Mouse (Mus musculus): Measurements from ENCODE around the gene Hist1h1t. TPM values are rescaled to one million over a fixed set of nuclear protein-coding genes. Genes with fewer than 3 reads are reported as not detected.
A peak's percentile ranks its signal among the peaks of the same experiment; 100 is the strongest.

Gene Hist1h1t
- total and polyA plus RNA-seq, 3 experiments: 0.16 TPM; not detected in 2

DNA sequence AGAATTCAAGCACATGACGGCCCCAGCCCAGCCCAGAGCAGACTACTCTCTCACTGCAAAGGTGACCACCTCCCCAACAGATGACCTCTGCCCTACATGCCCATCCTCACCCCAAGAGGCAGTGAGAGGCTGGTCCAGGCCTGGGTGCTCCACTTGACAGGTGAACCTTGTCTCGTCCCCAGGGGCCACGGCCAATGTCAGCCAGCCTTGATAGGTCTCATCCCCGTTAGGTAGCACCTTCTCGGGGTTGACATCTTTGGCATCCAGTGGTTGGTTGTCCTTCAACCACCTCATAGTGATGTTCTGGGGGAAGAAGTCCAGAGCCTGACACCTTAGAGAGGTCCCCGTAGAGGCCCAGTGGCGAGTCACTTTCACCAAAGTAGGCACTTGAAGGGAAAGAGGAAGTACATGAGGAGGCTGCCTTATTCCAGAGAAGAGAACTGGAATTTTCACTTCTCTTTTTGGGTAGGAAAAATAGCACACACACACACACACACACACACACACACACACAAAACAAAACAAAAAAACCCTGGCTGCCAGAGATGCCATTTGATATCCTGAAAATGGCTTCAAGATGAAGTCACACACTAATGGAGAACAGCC lies 10.2 kb downstream of the Hist1h1t start:
- ATAC-seq (ENCODE audit: extremely low read depth, insufficient number of reproducible peaks, low FRiP score, poor library complexity, severe bottlenecking) (no peak), DNase-seq (ENCODE audit: low spot score) (no peak)
- peaks cover 29% of the 10 kb centered on the region for H3K4me1 ChIP-seq (ENCODE audit: insufficient read depth, low read depth, low read length)
- H3K9me3 ChIP-seq (replicated peaks): no peaks in the 10 kb centered on the region
- no peaks in the 10 kb centered on the region for H3K36me3 ChIP-seq (replicated peaks)
- TF ChIP-seq GATA1 (IDR thresholded peaks at IDR 0.05; ENCODE audit: borderline replicate concordance, low read length) (no peak), GATA2 (IDR thresholded peaks at IDR 0.05; ENCODE audit: borderline replicate concordance, low read depth, low read length) (no peak), TAL1 (conservative IDR thresholded peaks at IDR 0.05; ENCODE audit: low read depth, low read length) (no peak), CTCF (IDR thresholded peaks at IDR 0.05; ENCODE audit: low read depth, low read length) (no peak), POLR2AphosphoS5 (IDR thresholded peaks at IDR 0.05; ENCODE audit: insufficient replicate concordance, low read depth, low read length) (no peak)
- H3K27me3 ChIP-seq (ENCODE audit: insufficient read depth, low read length): peaks cover 43% of the 10 kb centered on the region
- no peak overlapping the region for H3K4me3 ChIP-seq (ENCODE audit: low read depth, low read length)

DNA sequence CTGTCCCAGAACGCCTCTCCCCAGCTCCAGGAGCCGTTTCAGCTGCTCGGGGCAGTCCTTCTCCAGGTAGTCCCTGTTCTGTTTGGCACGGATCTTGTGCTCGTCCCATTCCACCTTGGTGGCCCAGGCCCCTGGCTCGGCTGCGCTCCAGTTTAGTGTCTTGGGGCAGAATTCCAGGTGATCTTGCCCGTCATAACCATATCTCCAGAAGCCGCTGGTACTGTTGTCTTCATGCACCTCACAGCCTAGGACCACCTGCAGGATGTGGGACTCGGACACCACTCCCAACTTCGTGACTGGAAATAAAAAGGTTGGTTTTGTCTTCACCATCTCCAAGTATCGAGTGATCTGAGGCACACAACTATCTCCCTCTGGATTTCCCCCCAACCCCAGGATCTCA lies 11.2 kb downstream of the Hist1h1t start:
- no peaks in the 10 kb centered on the region for H3K9me3 ChIP-seq (replicated peaks)
- peaks cover 25% of the 10 kb centered on the region for H3K4me1 ChIP-seq (ENCODE audit: insufficient read depth, low read depth, low read length)
- no peak for ATAC-seq (ENCODE audit: extremely low read depth, insufficient number of reproducible peaks, low FRiP score, poor library complexity, severe bottlenecking)
- H3K4me3 ChIP-seq (ENCODE audit: low read depth, low read length): no peak overlapping the region
- H3K27me3 ChIP-seq (ENCODE audit: insufficient read depth, low read length): peaks cover 50% of the 10 kb centered on the region
- TF ChIP-seq GATA1 (IDR thresholded peaks at IDR 0.05; ENCODE audit: borderline replicate concordance, low read length): no peak
- no peak for TF ChIP-seq CTCF (IDR thresholded peaks at IDR 0.05; ENCODE audit: low read depth, low read length)
- TF ChIP-seq POLR2AphosphoS5 (IDR thresholded peaks at IDR 0.05; ENCODE audit: insufficient replicate concordance, low read depth, low read length): no peak
- TF ChIP-seq TAL1 (conservative IDR thresholded peaks at IDR 0.05; ENCODE audit: low read depth, low read length): no peak
- no peak for TF ChIP-seq GATA2 (IDR thresholded peaks at IDR 0.05; ENCODE audit: borderline replicate concordance, low read depth, low read length)
- no peaks in the 10 kb centered on the region for H3K36me3 ChIP-seq (replicated peaks)
- DNase-seq (ENCODE audit: low spot score): no peak

DNA sequence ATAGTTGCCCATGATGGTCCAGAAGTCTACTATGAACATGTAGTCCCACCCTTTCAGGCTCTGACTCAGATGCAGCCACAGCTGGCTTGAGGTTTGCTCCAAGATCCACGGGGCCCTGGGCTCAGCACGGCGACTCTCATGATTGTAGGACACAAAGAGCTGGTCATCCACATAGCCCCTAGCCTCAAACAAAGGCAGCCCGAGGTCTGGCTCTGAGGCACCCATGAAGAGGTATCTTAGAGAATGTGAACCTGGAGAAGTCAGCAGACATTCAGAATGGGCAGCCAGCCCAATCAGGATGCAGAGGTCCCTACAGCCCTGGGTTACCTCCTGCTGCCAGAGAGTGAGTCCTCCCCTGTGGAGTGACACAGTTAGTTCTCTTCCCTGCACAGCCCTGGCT lies 12.4 kb downstream of the Hist1h1t start:
- ATAC-seq (ENCODE audit: extremely low read depth, insufficient number of reproducible peaks, low FRiP score, poor library complexity, severe bottlenecking): no peak
- no peak for DNase-seq (ENCODE audit: low spot score)
- Histone ChIP-seq H3K9me3 (replicated peaks) (no peaks in the 10 kb centered on the region), H3K4me1 (ENCODE audit: insufficient read depth, low read depth, low read length) (peaks cover 20% of the 10 kb centered on the region), H3K27me3 (ENCODE audit: insufficient read depth, low read length) (peaks cover 50% of the 10 kb centered on the region), H3K36me3 (replicated peaks) (no peaks in the 10 kb centered on the region), H3K4me3 (ENCODE audit: low read depth, low read length) (no peak overlapping the region)
- no peak for TF ChIP-seq TAL1 (conservative IDR thresholded peaks at IDR 0.05; ENCODE audit: low read depth, low read length)
- no peak for TF ChIP-seq CTCF (IDR thresholded peaks at IDR 0.05; ENCODE audit: low read depth, low read length)
- TF ChIP-seq GATA2 (IDR thresholded peaks at IDR 0.05; ENCODE audit: borderline replicate concordance, low read depth, low read length): no peak
- TF ChIP-seq POLR2AphosphoS5 (IDR thresholded peaks at IDR 0.05; ENCODE audit: insufficient replicate concordance, low read depth, low read length): no peak
- TF ChIP-seq GATA1 (IDR thresholded peaks at IDR 0.05; ENCODE audit: borderline replicate concordance, low read length): no peak

DNA sequence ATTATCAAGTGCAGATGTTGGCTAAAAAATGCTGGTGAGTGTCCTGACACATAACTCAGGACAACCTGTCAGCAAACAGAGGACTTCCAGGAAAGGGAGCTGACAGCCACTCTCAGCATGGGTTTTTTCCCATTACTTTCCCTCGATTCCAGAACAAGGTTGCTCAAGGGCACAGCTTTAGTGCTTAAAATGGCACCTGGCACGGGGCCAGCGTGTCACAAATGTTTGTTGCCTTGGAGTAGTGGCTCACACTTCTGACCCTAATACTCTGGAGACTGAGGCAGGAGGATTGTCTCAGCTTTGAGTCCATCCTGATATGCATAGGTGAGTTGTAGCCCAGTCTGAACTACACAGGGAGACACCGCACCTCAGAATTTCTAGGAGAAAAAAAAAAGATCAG lies 13.0 kb downstream of the Hist1h1t start:
- DNase-seq (ENCODE audit: low spot score): no peak
- peaks cover 20% of the 10 kb centered on the region for H3K4me1 ChIP-seq (ENCODE audit: insufficient read depth, low read depth, low read length)
- peaks cover 53% of the 10 kb centered on the region for H3K27me3 ChIP-seq (ENCODE audit: insufficient read depth, low read length)
- no peaks in the 10 kb centered on the region for H3K9me3 ChIP-seq (replicated peaks)
- no peaks in the 10 kb centered on the region for H3K36me3 ChIP-seq (replicated peaks)
- no peak for ATAC-seq (ENCODE audit: extremely low read depth, insufficient number of reproducible peaks, low FRiP score, poor library complexity, severe bottlenecking)
- no peak overlapping the region for H3K4me3 ChIP-seq (ENCODE audit: low read depth, low read length)
- TF ChIP-seq POLR2AphosphoS5 (IDR thresholded peaks at IDR 0.05; ENCODE audit: insufficient replicate concordance, low read depth, low read length): no peak

DNA sequence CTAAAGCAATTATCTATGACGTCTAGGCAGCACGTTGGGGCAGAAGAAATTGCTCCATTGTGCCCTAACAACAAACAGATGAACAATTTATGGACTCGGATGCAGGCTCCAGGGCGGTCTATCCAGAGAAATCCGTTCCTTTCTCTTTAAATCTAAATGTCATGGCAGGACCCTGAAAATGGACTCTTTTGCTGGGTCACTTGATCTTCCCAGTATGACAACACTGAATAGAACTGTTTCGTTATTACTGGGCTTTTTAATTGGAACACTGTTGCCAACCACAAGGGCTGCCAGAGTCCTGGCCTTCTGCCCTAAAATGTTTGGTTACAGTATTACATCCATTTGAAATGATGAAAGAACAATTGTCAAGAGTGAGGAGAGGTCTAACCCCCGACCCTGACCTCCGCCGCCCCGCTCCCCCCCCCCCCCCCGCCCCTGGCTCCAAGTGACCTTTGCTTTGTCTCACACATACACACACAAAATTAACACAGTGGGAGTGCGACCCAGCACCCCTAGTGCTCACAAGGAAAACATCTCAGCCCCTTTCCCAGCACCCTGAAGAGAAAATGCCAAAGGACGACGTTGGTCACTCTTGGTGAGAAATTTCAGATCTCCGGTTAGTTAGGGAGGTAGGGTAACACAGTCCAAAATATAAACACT lies 14.2 kb downstream of the Hist1h1t start:
- Histone ChIP-seq H3K36me3 (replicated peaks) (no peaks in the 10 kb centered on the region), H3K27me3 (ENCODE audit: insufficient read depth, low read length) (peaks cover 46% of the 10 kb centered on the region), H3K4me3 (ENCODE audit: low read depth, low read length) (peak overlapping the region; percentile 69), H3K9me3 (replicated peaks) (no peaks in the 10 kb centered on the region), H3K4me1 (ENCODE audit: insufficient read depth, low read depth, low read length) (peaks cover 20% of the 10 kb centered on the region)
- no peak for TF ChIP-seq POLR2AphosphoS5 (IDR thresholded peaks at IDR 0.05; ENCODE audit: insufficient replicate concordance, low read depth, low read length)
- no peak for TF ChIP-seq TAL1 (conservative IDR thresholded peaks at IDR 0.05; ENCODE audit: low read depth, low read length)
- TF ChIP-seq GATA1 (IDR thresholded peaks at IDR 0.05; ENCODE audit: borderline replicate concordance, low read length): no peak
- no peak for TF ChIP-seq GATA2 (IDR thresholded peaks at IDR 0.05; ENCODE audit: borderline replicate concordance, low read depth, low read length)
- TF ChIP-seq CTCF (IDR thresholded peaks at IDR 0.05; ENCODE audit: low read depth, low read length): no peak
- no peak for DNase-seq (ENCODE audit: low spot score)
- ATAC-seq (ENCODE audit: extremely low read depth, insufficient number of reproducible peaks, low FRiP score, poor library complexity, severe bottlenecking): no peak

GRCm38 (mm10) chr13:23710374-23711089 lies 14.9 kb downstream of the Hist1h1t start, which contains the start of gene Hfe:
Gene Hfe, minus strand, starts transcription at chr13:23710854.
- peaks cover 19% of the 10 kb centered on the region for H3K4me1 ChIP-seq (ENCODE audit: insufficient read depth, low read depth, low read length)
- TF ChIP-seq GATA2 (IDR thresholded peaks at IDR 0.05; ENCODE audit: borderline replicate concordance, low read depth, low read length) (no peak), CTCF (IDR thresholded peaks at IDR 0.05; ENCODE audit: low read depth, low read length) (no peak), GATA1 (IDR thresholded peaks at IDR 0.05; ENCODE audit: borderline replicate concordance, low read length) (no peak), TAL1 (conservative IDR thresholded peaks at IDR 0.05; ENCODE audit: low read depth, low read length) (no peak), POLR2AphosphoS5 (IDR thresholded peaks at IDR 0.05; ENCODE audit: insufficient replicate concordance, low read depth, low read length) (no peak)
- H3K9me3 ChIP-seq (replicated peaks): no peaks in the 10 kb centered on the region
- no peak for DNase-seq (ENCODE audit: low spot score)
- H3K36me3 ChIP-seq (replicated peaks): no peaks in the 10 kb centered on the region
- H3K4me3 ChIP-seq (ENCODE audit: low read depth, low read length): peak within 1 kb of the TSS; percentile 69
- 0 out of 2 replicates have a peak, but pooled peaks have one; percentile 8 for ATAC-seq (ENCODE audit: extremely low read depth, insufficient number of reproducible peaks, low FRiP score, poor library complexity, severe bottlenecking)
- peaks cover 47% of the 10 kb centered on the region for H3K27me3 ChIP-seq (ENCODE audit: insufficient read depth, low read length)

Measured in G1E (cell line).